Mouse (Mus musculus): ENCODE measurements around the gene Ncs1.

Gene Ncs1

DNA sequence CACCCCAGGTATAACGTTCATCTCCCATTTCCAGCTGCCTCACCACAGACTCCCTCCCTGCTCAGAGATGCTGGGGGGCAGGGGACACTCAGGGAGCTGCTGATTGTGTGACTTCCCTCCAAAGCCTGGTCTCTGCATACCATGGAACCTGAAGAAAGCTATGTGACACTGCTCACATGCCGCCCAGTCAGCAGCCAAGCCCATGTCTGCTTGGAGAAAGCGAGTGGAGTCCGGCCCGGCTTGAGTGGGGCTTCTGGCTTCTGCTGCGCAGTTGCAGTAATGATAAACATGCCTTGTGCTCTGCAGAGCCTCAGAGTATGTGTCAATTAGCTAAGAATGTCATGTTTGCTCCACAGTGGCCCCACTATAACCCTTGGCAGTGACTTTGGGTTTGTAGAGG is 26.2 kb upstream of the Ncs1 start:
- Histone ChIP-seq H3K36me3 (ENCODE audit: control insufficient read depth, insufficient read depth, low read length, poor library complexity, severe bottlenecking) (peaks cover 2% of the 10 kb centered on the region), H3K27me3 (ENCODE audit: control insufficient read depth, insufficient read depth, low read length, poor library complexity, severe bottlenecking) (no peaks in the 10 kb centered on the region)
- DNase-seq (ENCODE audit: low read depth, low spot score), result no peak

DNA sequence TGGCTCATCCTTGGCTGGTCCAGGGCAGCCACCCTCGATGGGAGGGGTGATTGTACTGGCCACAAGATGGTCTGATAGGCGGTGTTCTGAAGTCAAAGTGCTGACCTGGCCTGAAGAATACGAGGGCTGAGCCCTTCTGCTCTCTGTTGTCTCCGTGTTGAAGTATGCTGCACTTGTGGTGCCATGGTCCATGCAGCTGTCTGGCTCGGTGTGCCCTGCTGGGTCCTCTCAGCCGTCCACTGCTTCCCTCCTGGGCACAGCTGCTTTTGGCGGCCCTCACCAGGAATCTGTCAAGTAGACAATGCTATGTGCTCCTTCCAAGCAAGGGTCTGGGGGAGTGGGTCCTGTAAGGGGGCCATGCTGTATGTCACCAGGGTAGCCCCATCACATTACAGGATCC is 24.8 kb upstream of the Ncs1 start:
- Histone ChIP-seq H3K27me3 (ENCODE audit: control insufficient read depth, insufficient read depth, low read length, poor library complexity, severe bottlenecking) (no peaks in the 10 kb centered on the region), H3K36me3 (ENCODE audit: control insufficient read depth, insufficient read depth, low read length, poor library complexity, severe bottlenecking) (no peaks in the 10 kb centered on the region)
- DNase-seq (ENCODE audit: low read depth, low spot score), result no peak

DNA sequence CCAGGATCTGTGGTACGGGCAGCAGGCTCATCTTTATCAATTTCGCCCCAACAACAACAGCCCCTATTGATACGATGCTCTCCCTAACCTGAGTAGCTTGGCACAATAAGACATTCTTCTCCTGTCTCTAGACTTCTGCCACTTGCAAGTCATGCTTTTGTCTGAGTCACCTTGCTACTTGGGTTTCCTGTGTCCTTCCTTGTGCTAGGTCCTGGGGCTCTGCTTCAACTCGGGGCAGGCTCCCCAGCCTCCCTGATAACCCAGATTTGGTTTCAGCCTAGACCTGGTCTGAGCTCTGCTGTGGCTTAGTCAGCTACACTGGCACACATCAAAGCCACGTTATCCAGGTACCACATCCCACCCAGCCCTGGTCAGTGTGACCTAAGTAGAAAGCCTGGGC is 24.0 kb upstream of the Ncs1 start:
- no peaks in the 10 kb centered on the region for H3K36me3 ChIP-seq (ENCODE audit: control insufficient read depth, insufficient read depth, low read length, poor library complexity, severe bottlenecking)
- no peaks in the 10 kb centered on the region for H3K27me3 ChIP-seq (ENCODE audit: control insufficient read depth, insufficient read depth, low read length, poor library complexity, severe bottlenecking)
- DNase-seq (ENCODE audit: low read depth, low spot score), result no peak

DNA sequence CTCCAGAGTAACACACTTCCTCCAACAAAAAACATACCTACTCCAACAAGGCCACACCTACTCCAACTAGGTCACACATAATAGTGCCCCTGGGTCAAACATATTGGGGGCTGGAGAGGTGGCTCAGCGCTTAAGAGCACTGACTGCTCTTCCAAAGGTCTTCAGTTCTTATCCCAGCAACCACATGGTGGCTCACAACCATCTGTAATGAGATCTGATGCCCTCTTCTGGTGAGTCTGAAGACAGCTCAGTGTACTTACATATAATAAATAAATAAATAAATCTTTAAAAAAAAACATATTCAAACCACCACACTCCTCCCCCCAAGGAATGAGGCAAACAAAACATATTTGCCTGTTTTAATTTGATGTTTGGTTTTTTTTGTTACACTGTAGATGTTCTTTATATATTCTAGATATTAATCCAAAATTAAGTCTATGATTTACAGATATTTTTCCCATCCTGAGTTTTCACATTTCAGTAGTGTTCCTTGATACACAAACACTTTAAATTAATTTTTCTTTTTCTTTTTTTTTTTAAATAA is 16.8 kb upstream of the Ncs1 start:
- peak; percentile 13 for DNase-seq (ENCODE audit: low read depth, low spot score)
- H3K36me3 ChIP-seq (ENCODE audit: control insufficient read depth, insufficient read depth, low read length, poor library complexity, severe bottlenecking), result no peaks in the 10 kb centered on the region
- H3K27me3 ChIP-seq (ENCODE audit: control insufficient read depth, insufficient read depth, low read length, poor library complexity, severe bottlenecking), result no peaks in the 10 kb centered on the region

DNA sequence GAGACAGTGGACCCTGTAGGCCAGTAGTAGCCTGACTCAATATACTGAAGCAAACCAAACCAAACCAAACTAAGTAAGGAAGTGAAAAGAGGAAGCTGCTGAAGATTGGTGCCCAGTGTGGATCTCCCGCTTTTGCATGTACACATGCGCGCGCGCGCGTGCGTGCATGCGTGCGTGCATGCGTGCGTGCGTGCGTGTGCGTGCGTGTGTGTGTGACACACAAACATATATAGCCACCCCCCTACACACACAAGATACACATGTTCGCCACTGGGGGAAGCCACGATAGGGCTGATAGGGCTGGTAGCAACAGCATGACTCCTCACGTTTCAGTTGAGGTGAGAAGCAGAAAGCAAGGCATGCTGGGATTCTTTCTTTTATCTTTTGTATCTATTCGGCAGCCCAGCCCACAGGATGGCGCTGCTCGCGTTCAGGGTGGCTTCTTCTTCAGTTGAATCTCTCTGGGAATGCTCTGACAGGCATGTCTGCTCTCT is 6.4 kb upstream of the Ncs1 start:
- H3K36me3 ChIP-seq (ENCODE audit: control insufficient read depth, insufficient read depth, low read length, poor library complexity, severe bottlenecking), result no peaks in the 10 kb centered on the region
- peak; percentile 94 for DNase-seq (ENCODE audit: low read depth, low spot score)
- H3K27me3 ChIP-seq (ENCODE audit: control insufficient read depth, insufficient read depth, low read length, poor library complexity, severe bottlenecking), result no peaks in the 10 kb centered on the region

DNA sequence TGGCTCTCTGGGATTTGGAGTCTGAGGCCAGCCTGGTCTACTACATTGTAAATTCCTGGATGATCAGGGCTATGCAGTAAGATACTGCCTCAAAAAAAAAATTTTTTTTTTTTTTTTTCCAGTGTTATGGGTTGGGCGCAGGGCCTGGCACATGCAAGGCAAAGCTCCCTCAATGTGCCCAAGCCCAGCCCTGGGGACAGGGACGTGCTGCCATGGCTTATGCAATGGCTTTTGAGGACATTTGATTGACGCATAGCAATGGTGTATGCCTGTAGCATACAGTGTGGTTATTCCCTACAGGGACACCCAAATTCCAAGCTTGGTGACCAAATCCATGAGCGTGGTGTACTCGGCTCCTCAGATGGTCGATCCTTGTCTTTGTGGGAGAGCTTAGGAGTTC is 5.8 kb upstream of the Ncs1 start:
- DNase-seq (ENCODE audit: low read depth, low spot score), result no peak
- H3K27me3 ChIP-seq (ENCODE audit: control insufficient read depth, insufficient read depth, low read length, poor library complexity, severe bottlenecking), result no peaks in the 10 kb centered on the region
- no peaks in the 10 kb centered on the region for H3K36me3 ChIP-seq (ENCODE audit: control insufficient read depth, insufficient read depth, low read length, poor library complexity, severe bottlenecking)

DNA sequence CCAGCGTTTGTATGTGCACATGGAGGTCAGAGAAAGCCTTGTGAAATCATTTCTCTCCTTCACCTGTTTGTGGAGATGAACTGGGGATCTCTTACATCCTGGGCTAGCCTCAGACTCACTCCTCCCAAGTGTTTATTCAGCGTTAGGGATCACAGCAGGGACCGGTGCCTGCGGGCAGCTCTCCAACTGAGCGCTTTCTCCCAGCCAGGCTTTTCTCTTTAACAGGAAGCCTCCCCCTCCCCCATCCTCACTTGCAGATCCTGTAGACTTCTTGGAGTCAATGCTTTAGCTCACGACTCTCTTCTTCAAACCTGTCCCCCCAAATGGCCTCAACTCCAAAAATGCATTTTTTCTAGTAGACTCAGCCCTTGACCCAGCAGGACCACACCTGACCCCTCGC is 4.0 kb upstream of the Ncs1 start:
- no peaks in the 10 kb centered on the region for H3K36me3 ChIP-seq (ENCODE audit: control insufficient read depth, insufficient read depth, low read length, poor library complexity, severe bottlenecking)
- H3K27me3 ChIP-seq (ENCODE audit: control insufficient read depth, insufficient read depth, low read length, poor library complexity, severe bottlenecking), result no peaks in the 10 kb centered on the region
- no peak for DNase-seq (ENCODE audit: low read depth, low spot score)

DNA sequence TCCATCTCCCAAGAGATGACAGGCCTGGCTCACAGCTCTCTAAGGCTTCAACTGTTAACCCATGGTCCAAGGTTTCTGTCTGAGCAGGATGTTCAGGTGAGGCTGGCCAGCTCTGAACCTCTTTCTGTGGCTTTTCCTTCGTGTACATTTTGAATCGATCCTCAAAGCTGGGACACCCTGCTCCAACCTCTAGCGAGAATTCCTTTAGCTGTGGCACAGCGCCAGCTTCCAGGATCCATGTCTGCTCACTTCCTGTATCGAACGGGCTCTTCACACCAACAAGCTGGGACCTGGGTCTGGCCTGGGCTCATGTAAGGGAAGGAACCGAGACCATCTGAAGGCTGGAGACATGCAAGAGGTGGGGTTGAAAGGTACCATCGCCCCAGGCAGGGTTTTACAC is 1.4 kb upstream of the Ncs1 start:
- no peaks in the 10 kb centered on the region for H3K36me3 ChIP-seq (ENCODE audit: control insufficient read depth, insufficient read depth, low read length, poor library complexity, severe bottlenecking)
- H3K27me3 ChIP-seq (ENCODE audit: control insufficient read depth, insufficient read depth, low read length, poor library complexity, severe bottlenecking), result no peaks in the 10 kb centered on the region
- DNase-seq (ENCODE audit: low read depth, low spot score), result no peak

DNA sequence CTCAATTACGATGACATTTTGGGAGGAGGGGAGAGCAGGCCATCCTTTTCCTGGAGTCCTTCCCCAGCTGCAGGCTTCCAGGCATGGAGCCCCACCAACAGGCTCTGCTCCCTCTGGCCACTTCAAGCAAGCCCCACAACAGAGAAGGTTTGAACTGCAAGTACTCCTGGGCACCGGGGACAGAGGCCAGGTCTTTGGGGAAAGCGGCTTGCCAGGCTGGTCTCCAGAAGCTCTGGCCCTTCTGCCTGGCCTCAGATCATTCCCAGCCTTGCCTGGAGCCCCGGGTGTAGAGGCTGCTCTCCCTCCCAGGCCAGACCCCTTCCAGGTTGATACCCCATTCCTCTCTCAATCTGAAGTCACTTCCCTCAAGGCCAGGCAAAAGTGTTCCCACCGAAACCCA is 572 bp upstream of the Ncs1 start:
- no peak for DNase-seq (ENCODE audit: low read depth, low spot score)
- no peaks in the 10 kb centered on the region for H3K27me3 ChIP-seq (ENCODE audit: control insufficient read depth, insufficient read depth, low read length, poor library complexity, severe bottlenecking)

DNA sequence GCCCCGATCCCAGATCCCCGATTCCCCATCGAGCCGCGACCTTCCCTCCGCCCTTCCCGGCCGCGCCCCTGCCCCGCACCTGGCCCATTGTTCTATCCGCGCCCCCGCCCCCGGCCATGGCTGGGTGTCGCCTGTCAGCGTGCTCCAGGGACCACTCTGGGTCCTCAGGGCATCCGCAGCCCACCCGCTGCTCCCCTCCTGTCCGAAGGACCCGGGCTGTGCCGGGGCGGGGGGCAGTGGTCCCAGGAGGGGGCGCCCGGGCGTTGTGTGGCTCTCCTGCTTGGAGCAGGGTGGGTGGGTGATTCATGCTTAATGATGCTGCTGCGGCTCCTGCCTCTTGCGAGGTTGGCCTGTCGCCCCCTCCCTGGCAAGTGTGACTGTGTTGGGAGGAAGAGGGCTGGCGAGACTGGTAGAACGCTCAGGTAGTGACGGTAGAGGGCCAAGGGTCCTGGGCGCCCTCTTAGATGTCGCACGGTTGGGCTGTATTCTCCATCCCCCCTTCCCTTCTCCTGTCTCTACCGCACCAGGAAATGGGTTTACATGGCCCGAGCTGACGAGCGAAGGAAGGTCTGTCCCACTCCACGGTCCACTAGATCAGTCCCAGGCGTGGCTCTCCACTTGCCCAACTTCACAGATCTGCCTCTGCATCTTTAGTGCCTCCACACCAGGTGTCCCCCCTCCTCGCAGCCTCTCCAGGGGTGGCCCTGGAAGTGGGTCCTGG is 788 bp downstream of the Ncs1 start:
- Histone ChIP-seq H3K27me3 (ENCODE audit: control insufficient read depth, insufficient read depth, low read length, poor library complexity, severe bottlenecking) (no peaks in the 10 kb centered on the region), H3K36me3 (ENCODE audit: control insufficient read depth, insufficient read depth, low read length, poor library complexity, severe bottlenecking) (no peaks in the 10 kb centered on the region)
- no peak for DNase-seq (ENCODE audit: low read depth, low spot score)

More for the DNA sequence above, 572 bp upstream of the Ncs1 start:
- no peaks in the 10 kb centered on the region for H3K36me3 ChIP-seq (ENCODE audit: control insufficient read depth, insufficient read depth, low read length, poor library complexity, severe bottlenecking)

DNA sequence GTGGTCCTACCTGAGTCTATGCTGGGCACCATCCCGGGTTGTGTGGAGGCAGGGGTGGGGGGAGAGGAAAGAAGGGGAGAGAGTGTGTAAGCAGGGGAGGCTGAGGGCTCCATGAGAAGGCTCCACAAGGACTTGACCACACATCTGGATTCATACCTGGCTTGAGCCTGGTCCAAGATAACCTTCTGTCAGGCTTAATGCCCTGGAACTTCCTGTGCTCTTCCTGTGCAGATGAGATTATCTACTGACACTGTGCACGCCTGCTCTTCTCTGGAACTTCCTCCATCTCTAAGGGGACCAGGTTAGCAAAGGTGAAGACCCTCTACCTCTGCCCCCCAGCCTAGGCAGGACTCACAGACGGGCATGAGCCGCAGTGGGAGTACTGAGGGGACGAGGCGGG is 3.2 kb downstream of the Ncs1 start:
- H3K27me3 ChIP-seq (ENCODE audit: control insufficient read depth, insufficient read depth, low read length, poor library complexity, severe bottlenecking), result no peaks in the 10 kb centered on the region
- no peaks in the 10 kb centered on the region for H3K36me3 ChIP-seq (ENCODE audit: control insufficient read depth, insufficient read depth, low read length, poor library complexity, severe bottlenecking)
- DNase-seq (ENCODE audit: low read depth, low spot score), result no peak

DNA sequence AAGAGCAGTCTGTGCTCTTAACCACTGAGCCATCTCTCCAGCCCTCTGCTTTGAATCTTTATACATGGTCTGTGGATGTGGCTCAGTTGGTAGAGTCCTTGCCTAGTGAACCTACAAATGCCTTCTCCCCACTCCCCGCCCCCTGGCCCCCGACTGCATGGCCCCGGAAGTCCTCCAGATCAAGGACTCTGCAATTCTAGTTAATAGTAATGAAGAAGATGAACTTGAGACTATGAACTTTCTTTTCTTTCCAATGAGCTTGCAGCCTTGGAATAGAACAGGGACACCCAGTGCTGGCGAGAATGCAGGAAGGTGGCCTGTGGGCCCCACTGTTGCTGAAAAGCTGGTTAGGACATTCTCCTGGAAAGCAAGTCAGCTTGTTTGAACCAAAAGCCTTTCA is 6.5 kb downstream of the Ncs1 start:
- Histone ChIP-seq H3K36me3 (ENCODE audit: control insufficient read depth, insufficient read depth, low read length, poor library complexity, severe bottlenecking) (no peaks in the 10 kb centered on the region), H3K27me3 (ENCODE audit: control insufficient read depth, insufficient read depth, low read length, poor library complexity, severe bottlenecking) (no peaks in the 10 kb centered on the region)
- no peak for DNase-seq (ENCODE audit: low read depth, low spot score)

DNA sequence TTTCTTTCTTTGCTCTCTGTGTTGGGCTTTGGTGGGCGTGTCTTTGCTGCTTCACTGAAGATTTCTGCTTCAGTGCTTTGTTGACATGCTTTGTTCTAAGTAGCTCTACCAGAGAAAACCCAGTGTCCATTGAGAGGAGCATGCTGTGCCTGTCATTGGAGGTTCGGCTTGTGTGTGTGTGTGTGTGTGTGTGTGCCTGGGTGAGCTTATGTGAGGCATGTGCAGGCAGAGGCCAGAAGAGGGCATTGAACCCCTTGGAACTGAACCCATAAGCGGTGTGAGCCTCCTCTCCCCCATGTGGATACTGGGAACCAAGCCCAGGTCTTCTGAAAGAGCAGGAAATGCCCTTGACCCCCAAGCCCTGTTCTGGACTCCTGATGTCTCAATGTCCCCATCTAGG is 7.8 kb downstream of the Ncs1 start:
- Histone ChIP-seq H3K36me3 (ENCODE audit: control insufficient read depth, insufficient read depth, low read length, poor library complexity, severe bottlenecking) (no peaks in the 10 kb centered on the region), H3K27me3 (ENCODE audit: control insufficient read depth, insufficient read depth, low read length, poor library complexity, severe bottlenecking) (no peaks in the 10 kb centered on the region)
- DNase-seq (ENCODE audit: low read depth, low spot score), result no peak

DNA sequence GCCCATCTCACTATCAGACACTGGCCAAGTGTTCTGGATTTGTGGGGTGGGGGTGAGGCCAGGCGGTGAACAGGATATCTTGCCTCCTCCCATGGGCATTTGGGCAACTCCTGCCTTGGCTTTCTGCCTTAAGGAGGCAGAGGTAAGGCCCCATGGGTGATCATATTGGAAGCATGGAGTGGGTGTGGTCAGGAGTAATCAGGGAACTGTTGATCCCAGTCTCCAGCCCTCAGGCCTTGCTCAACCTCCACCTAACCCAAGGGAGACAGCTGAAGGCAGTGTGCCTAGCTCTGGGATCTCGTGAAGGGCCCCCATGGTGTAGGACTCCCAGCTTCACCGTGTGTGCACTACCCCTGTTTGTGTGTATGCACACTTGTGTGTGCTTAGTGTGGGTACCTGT is 9.2 kb downstream of the Ncs1 start:
- no peak for DNase-seq (ENCODE audit: low read depth, low spot score)
- Histone ChIP-seq H3K27me3 (ENCODE audit: control insufficient read depth, insufficient read depth, low read length, poor library complexity, severe bottlenecking) (no peaks in the 10 kb centered on the region), H3K36me3 (ENCODE audit: control insufficient read depth, insufficient read depth, low read length, poor library complexity, severe bottlenecking) (no peaks in the 10 kb centered on the region)

DNA sequence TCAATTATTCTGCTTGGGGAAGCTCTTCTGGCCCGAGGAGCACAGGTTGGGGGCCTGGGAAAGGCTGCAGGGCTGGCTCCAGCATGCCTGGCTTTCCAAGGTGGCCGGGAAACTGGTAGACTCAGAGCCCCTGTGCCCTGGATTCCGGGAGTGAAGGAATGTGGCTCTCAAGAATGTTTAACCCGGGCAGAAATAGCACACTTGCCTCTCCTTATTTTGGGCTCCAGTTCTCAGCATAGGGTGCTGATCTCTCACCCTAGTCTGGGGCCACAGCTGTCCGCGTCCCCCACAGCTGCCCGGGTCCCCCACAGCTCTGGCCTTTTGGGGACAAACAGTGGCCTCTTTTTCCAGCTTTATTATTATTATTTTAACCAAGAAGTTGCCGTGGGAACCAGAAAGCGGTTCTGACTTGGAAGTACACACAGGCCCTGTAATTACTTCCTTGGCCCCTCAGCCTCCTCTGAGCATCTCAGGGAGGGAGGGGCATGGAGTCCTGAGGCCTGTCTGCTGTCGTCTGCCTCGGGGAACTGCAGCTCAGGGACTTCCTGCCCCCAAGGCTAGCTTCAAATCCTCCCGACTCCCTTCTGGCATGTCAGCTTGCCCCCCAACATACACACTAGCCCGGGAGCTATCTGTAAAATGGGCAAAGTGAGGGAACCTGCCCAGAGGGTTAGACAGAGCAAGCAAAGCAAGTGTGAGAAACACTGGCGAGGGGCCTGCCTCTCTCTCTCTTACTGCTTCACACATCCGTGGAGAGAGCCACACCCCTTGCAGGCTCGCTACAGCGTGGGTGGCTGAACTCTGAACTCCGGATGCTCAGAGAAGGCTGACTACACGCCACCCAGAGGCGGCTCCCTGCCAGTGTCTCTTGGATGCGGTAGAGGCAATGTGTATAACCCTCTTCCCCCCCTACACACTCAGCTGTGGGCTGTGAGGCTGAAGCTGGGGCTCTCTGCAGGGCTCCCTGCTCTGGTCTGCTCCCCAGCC is 10.6 kb downstream of the Ncs1 start:
- no peaks in the 10 kb centered on the region for H3K27me3 ChIP-seq (ENCODE audit: control insufficient read depth, insufficient read depth, low read length, poor library complexity, severe bottlenecking)
- peak; percentile 95 for DNase-seq (ENCODE audit: low read depth, low spot score)
- no peaks in the 10 kb centered on the region for H3K36me3 ChIP-seq (ENCODE audit: control insufficient read depth, insufficient read depth, low read length, poor library complexity, severe bottlenecking)
